In genomic region chr7:112535408-112535921, GRCm38 (mm10) we compare ENCODE assay signal across 8 mouse cellular contexts.
A peak's percentile ranks its signal among the peaks of the same experiment; 100 is the strongest.
DNase-seq lines count a peak whose midpoint lies in the region; ATAC-seq lines count a peak whose summit lies in the region.

No protein-coding gene starts in this region.

- H3K36me3 ChIP-seq in heart, embryonic 11.5 days (ENCODE audit: control insufficient read depth, insufficient read depth, low read length): no peaks in the 10 kb centered on the region

- H3K27me3 ChIP-seq in heart, embryonic 11.5 days (ENCODE audit: control insufficient read depth, insufficient read depth, low read length): no peaks in the 10 kb centered on the region

- ATAC-seq in heart, embryonic 11.5 days (replicated peaks; ENCODE audit: insufficient number of reproducible peaks, low FRiP score, low TSS enrichment): no peak
- ATAC-seq in activated CD4-positive, CD25-positive, alpha-beta regulatory T cell, adult 4 months: no peak

- H3K27ac ChIP-seq in heart, embryonic 11.5 days (ENCODE audit: low read depth, low read length): peak overlapping the region; percentile 35; the same call in 1 of the 2 replicates

- DNase-seq in adrenal gland, adult 2 months: peak; percentile 23
- DNase-seq in adrenal gland, adult 18-20 months (ENCODE audit: low spot score in 2 of 2): no peak
- peak; percentile 82 for DNase-seq in fibroblast of lung, adult 2 months (ENCODE audit: low read depth)
- DNase-seq in layer of hippocampus, adult 8-10 months (ENCODE audit: low spot score in 2 of 2): peak; percentile 51 to 64
- DNase-seq in lung, postnatal 36 days: peak; percentile 74
- peak; percentile 40 for DNase-seq in right cerebral cortex, postnatal 14 days

- H3K9me3 ChIP-seq in heart, embryonic 11.5 days (replicated peaks; ENCODE audit: control insufficient read depth, low read length): no peaks in the 10 kb centered on the region

- no peak overlapping the region for H3K4me3 ChIP-seq in heart, embryonic 11.5 days (ENCODE audit: low read depth, low read length)

- H3K9ac ChIP-seq in heart, embryonic 11.5 days (ENCODE audit: low read depth, low read length): no peak overlapping the region

- peaks cover 18% of the 10 kb centered on the region for H3K4me1 ChIP-seq in heart, embryonic 11.5 days (ENCODE audit: control insufficient read depth, insufficient read depth, low read length)

- WGBS in heart, embryonic 11.5 days (ENCODE audit: insufficient replicate concordance): 24% methylated on average over 16 of the region's 16 CpGs

- H3K4me2 ChIP-seq in heart, embryonic 11.5 days: no peak overlapping the region

Comparison
In these comparisons a context has a peak if more than half of its experiments do, and no peak if none do; other contexts are left out.
1. DNase-seq: peak in adrenal gland, adult 2 months (single experiment), fibroblast of lung, adult 2 months (single experiment), layer of hippocampus, adult 8-10 months (2 of 2), lung, postnatal 36 days (single experiment) and right cerebral cortex, postnatal 14 days (single experiment); none in adrenal gland, adult 18-20 months (0 of 2).